Mouse (Mus musculus): ENCODE data around the gene Madcam1. TPM values are rescaled to one million over a fixed set of nuclear protein-coding genes. Genes with fewer than 3 reads are reported as not detected.

Gene Madcam1
- total RNA-seq (2014; fragmentation: Nextera tagmentation): not detected in 2 replicates
- not detected in 2 replicates for total RNA-seq (2017)
- polyA plus RNA-seq (2012): not detected in 2 replicates

- no peaks in the 10 kb centered on the region for H3K9me3 ChIP-seq (replicated peaks)
- H3K36me3 ChIP-seq (replicated peaks): no peaks in the 10 kb centered on the region
- H3K4me1 ChIP-seq (ENCODE audit: insufficient read depth, low read depth, low read length): peaks cover 18% of the 10 kb centered on the region
- ATAC-seq (ENCODE audit: extremely low read depth, insufficient number of reproducible peaks, low FRiP score, poor library complexity, severe bottlenecking) (0 out of 2 replicates have a peak, but pooled peaks have one; percentile 18), DNase-seq (ENCODE audit: low spot score) (peak; percentile 63)
- TF ChIP-seq CTCF (IDR thresholded peaks at IDR 0.05; ENCODE audit: low read depth, low read length) (peak; percentile 98), POLR2AphosphoS5 (IDR thresholded peaks at IDR 0.05; ENCODE audit: insufficient replicate concordance, low read depth, low read length) (no peak)
- no peak within 1 kb of the TSS for H3K4me3 ChIP-seq (ENCODE audit: low read depth, low read length)
- peaks cover 34% of the 10 kb centered on the region for H3K27me3 ChIP-seq (ENCODE audit: insufficient read depth, low read length)
Measured at GRCm38 (mm10) chr10:79664131-79664665, at the start of gene Madcam1. Gene Madcam1 (plus strand): TSS chr10:79664559.

GRCm38 (mm10) chr10:79615860-79616259, 48.5 kb upstream of the Madcam1 start:
- ATAC-seq (ENCODE audit: extremely low read depth, insufficient number of reproducible peaks, low FRiP score, poor library complexity, severe bottlenecking) (no peak), DNase-seq (ENCODE audit: low spot score) (no peak)
- H3K4me3 ChIP-seq (ENCODE audit: low read depth, low read length): no peak overlapping the region
- H3K9me3 ChIP-seq (replicated peaks): peaks cover 6% of the 10 kb centered on the region
- H3K27me3 ChIP-seq (ENCODE audit: insufficient read depth, low read length): peaks cover 4% of the 10 kb centered on the region; the same call in 1 of the 2 replicates
- H3K4me1 ChIP-seq (ENCODE audit: insufficient read depth, low read depth, low read length): no peaks in the 10 kb centered on the region
- no peak for TF ChIP-seq CTCF (IDR thresholded peaks at IDR 0.05; ENCODE audit: low read depth, low read length)
- TF ChIP-seq POLR2AphosphoS5 (IDR thresholded peaks at IDR 0.05; ENCODE audit: insufficient replicate concordance, low read depth, low read length): no peak
- no peak for TF ChIP-seq TAL1 (conservative IDR thresholded peaks at IDR 0.05; ENCODE audit: low read depth, low read length)
- no peak for TF ChIP-seq GATA2 (IDR thresholded peaks at IDR 0.05; ENCODE audit: borderline replicate concordance, low read depth, low read length)
- TF ChIP-seq GATA1 (IDR thresholded peaks at IDR 0.05; ENCODE audit: borderline replicate concordance, low read length): no peak
- no peaks in the 10 kb centered on the region for H3K36me3 ChIP-seq (replicated peaks)

- Histone ChIP-seq H3K27me3 (ENCODE audit: insufficient read depth, low read length) (peaks cover 4% of the 10 kb centered on the region; the same call in 1 of the 2 replicates), H3K36me3 (replicated peaks) (no peaks in the 10 kb centered on the region), H3K9me3 (replicated peaks) (peaks cover 6% of the 10 kb centered on the region), H3K4me3 (ENCODE audit: low read depth, low read length) (no peak overlapping the region), H3K4me1 (ENCODE audit: insufficient read depth, low read depth, low read length) (no peaks in the 10 kb centered on the region)
- DNase-seq (ENCODE audit: low spot score): no peak
- no peak for ATAC-seq (ENCODE audit: extremely low read depth, insufficient number of reproducible peaks, low FRiP score, poor library complexity, severe bottlenecking)
- TF ChIP-seq CTCF (IDR thresholded peaks at IDR 0.05; ENCODE audit: low read depth, low read length): no peak
- TF ChIP-seq POLR2AphosphoS5 (IDR thresholded peaks at IDR 0.05; ENCODE audit: insufficient replicate concordance, low read depth, low read length): no peak
- TF ChIP-seq GATA1 (IDR thresholded peaks at IDR 0.05; ENCODE audit: borderline replicate concordance, low read length): no peak
- TF ChIP-seq GATA2 (IDR thresholded peaks at IDR 0.05; ENCODE audit: borderline replicate concordance, low read depth, low read length): no peak
- no peak for TF ChIP-seq TAL1 (conservative IDR thresholded peaks at IDR 0.05; ENCODE audit: low read depth, low read length)
Measured at GRCm38 (mm10) chr10:79616376-79616775, 48.0 kb upstream of the Madcam1 start.

GRCm38 (mm10) chr10:79623950-79624349, 40.4 kb upstream of the Madcam1 start:
- Histone ChIP-seq H3K36me3 (replicated peaks) (no peaks in the 10 kb centered on the region), H3K4me3 (ENCODE audit: low read depth, low read length) (no peak overlapping the region), H3K27me3 (ENCODE audit: insufficient read depth, low read length) (peaks cover 6% of the 10 kb centered on the region; the same call in 1 of the 2 replicates), H3K4me1 (ENCODE audit: insufficient read depth, low read depth, low read length) (no peaks in the 10 kb centered on the region), H3K9me3 (replicated peaks) (no peaks in the 10 kb centered on the region)
- no peak for TF ChIP-seq GATA2 (IDR thresholded peaks at IDR 0.05; ENCODE audit: borderline replicate concordance, low read depth, low read length)
- TF ChIP-seq POLR2AphosphoS5 (IDR thresholded peaks at IDR 0.05; ENCODE audit: insufficient replicate concordance, low read depth, low read length): no peak
- ATAC-seq (ENCODE audit: extremely low read depth, insufficient number of reproducible peaks, low FRiP score, poor library complexity, severe bottlenecking) (no peak), DNase-seq (ENCODE audit: low spot score) (no peak)

- no peaks in the 10 kb centered on the region for H3K4me1 ChIP-seq (ENCODE audit: insufficient read depth, low read depth, low read length)
- TF ChIP-seq GATA1 (IDR thresholded peaks at IDR 0.05; ENCODE audit: borderline replicate concordance, low read length) (no peak), CTCF (IDR thresholded peaks at IDR 0.05; ENCODE audit: low read depth, low read length) (no peak), GATA2 (IDR thresholded peaks at IDR 0.05; ENCODE audit: borderline replicate concordance, low read depth, low read length) (no peak), POLR2AphosphoS5 (IDR thresholded peaks at IDR 0.05; ENCODE audit: insufficient replicate concordance, low read depth, low read length) (no peak), TAL1 (conservative IDR thresholded peaks at IDR 0.05; ENCODE audit: low read depth, low read length) (no peak)
- H3K36me3 ChIP-seq (replicated peaks): no peaks in the 10 kb centered on the region
- ATAC-seq (ENCODE audit: extremely low read depth, insufficient number of reproducible peaks, low FRiP score, poor library complexity, severe bottlenecking) (no peak), DNase-seq (ENCODE audit: low spot score) (no peak)
- H3K9me3 ChIP-seq (replicated peaks): no peaks in the 10 kb centered on the region
- no peak overlapping the region for H3K4me3 ChIP-seq (ENCODE audit: low read depth, low read length)
- peaks cover 10% of the 10 kb centered on the region for H3K27me3 ChIP-seq (ENCODE audit: insufficient read depth, low read length)
Measured at GRCm38 (mm10) chr10:79625398-79625797, 39.0 kb upstream of the Madcam1 start.

GRCm38 (mm10) chr10:79626156-79626555, 38.2 kb upstream of the Madcam1 start:
- TF ChIP-seq TAL1 (conservative IDR thresholded peaks at IDR 0.05; ENCODE audit: low read depth, low read length) (no peak), GATA2 (IDR thresholded peaks at IDR 0.05; ENCODE audit: borderline replicate concordance, low read depth, low read length) (no peak), GATA1 (IDR thresholded peaks at IDR 0.05; ENCODE audit: borderline replicate concordance, low read length) (no peak), POLR2AphosphoS5 (IDR thresholded peaks at IDR 0.05; ENCODE audit: insufficient replicate concordance, low read depth, low read length) (no peak), CTCF (IDR thresholded peaks at IDR 0.05; ENCODE audit: low read depth, low read length) (no peak)
- H3K9me3 ChIP-seq (replicated peaks): no peaks in the 10 kb centered on the region
- ATAC-seq (ENCODE audit: extremely low read depth, insufficient number of reproducible peaks, low FRiP score, poor library complexity, severe bottlenecking) (no peak), DNase-seq (ENCODE audit: low spot score) (no peak)
- peaks cover 12% of the 10 kb centered on the region for H3K27me3 ChIP-seq (ENCODE audit: insufficient read depth, low read length)
- H3K4me3 ChIP-seq (ENCODE audit: low read depth, low read length): no peak overlapping the region
- H3K36me3 ChIP-seq (replicated peaks): no peaks in the 10 kb centered on the region
- no peaks in the 10 kb centered on the region for H3K4me1 ChIP-seq (ENCODE audit: insufficient read depth, low read depth, low read length)

Measured in G1E (cell line).